Mouse (Mus musculus) MEL (cell line): ENCODE data around the gene Olfr95. TPM values are rescaled to one million over a fixed set of nuclear protein-coding genes. Genes with fewer than 3 reads are reported as not detected.

Experiments used
- DNase-seq: peaks from one replicate; pipeline ENCODE4 v3.0.0; 2011; ENCODE audit warnings: low read depth, low spot score
- H3K27ac ChIP-seq: 2 replicates; pipeline ENCODE4 v1.5.1; 2012; ENCODE audit warnings: low read depth, mild to moderate bottlenecking, control low read depth, low read length, moderate library complexity; ENCODE audit not compliant: control insufficient read depth
- H3K27me3 ChIP-seq, 2 experiments: fragments of 150-350 bp in 1 of 2; sonication (generic) in 1 of 2; 2 replicates each; pipeline ENCODE4 v1.6.1; 2012; ENCODE audit warnings: low read length in 2 of 2, mild to moderate bottlenecking in 2 of 2, improper control_type of control experiment in 1 of 2, moderate library complexity in 1 of 2; ENCODE audit not compliant: insufficient read depth in 2 of 2, control insufficient read depth in 1 of 2
- H3K36me3 ChIP-seq, 2 experiments: 2 replicates each; pipeline ENCODE4 v1.6.1; 2012 to 2014; ENCODE audit warnings: low read length in 2 of 2, improper control_type of control experiment in 1 of 2, inconsistent platforms in 1 of 2, mild to moderate bottlenecking in 1 of 2; ENCODE audit not compliant: insufficient read depth in 2 of 2, control insufficient read depth in 1 of 2
- H3K4me1 ChIP-seq, 2 experiments: fragments of 150-350 bp in 1 of 2; sonication (generic) in 1 of 2; 2 replicates each; pipeline ENCODE4 v1.6.1; 2012; ENCODE audit warnings: low read length in 2 of 2, improper control_type of control experiment in 1 of 2, mild to moderate bottlenecking in 1 of 2; ENCODE audit not compliant: insufficient read depth in 2 of 2, control insufficient read depth in 1 of 2
- H3K4me3 ChIP-seq, 2 experiments: fragments of 150-350 bp in 1 of 2; sonication (generic) in 1 of 2; 2 replicates each; pipeline ENCODE4 v1.5.1; 2012; ENCODE audit warnings: low read depth in 2 of 2, low read length in 2 of 2, mild to moderate bottlenecking in 2 of 2, moderate library complexity in 2 of 2, control low read depth in 1 of 2, improper control_type of control experiment in 1 of 2; ENCODE audit not compliant: control insufficient read depth in 1 of 2, insufficient read depth in 1 of 2
- H3K79me2 ChIP-seq: 2 replicates; pipeline ENCODE4 v1.6.1; 2012; ENCODE audit warnings: mild to moderate bottlenecking, low read length, moderate library complexity; ENCODE audit not compliant: control insufficient read depth, poor library complexity, insufficient read depth
- H3K9ac ChIP-seq: 2 replicates; pipeline ENCODE4 v1.6.1; 2012; ENCODE audit warnings: low read depth, mild to moderate bottlenecking, control low read depth, low read length, moderate library complexity; ENCODE audit not compliant: control insufficient read depth, poor library complexity, severe bottlenecking
- H3K9me3 ChIP-seq: fragments of 150-350 bp; sonication (generic); replicated peaks from 2 replicates; pipeline ENCODE4 v1.6.1; 2012; ENCODE audit warnings: mild to moderate bottlenecking, low read length, improper control_type of control experiment, moderate library complexity; ENCODE audit not compliant: insufficient read depth
- ELF1 ChIP-seq: IDR thresholded peaks from 2 replicates; pipeline ENCODE4 v1.6.1; 2014; ENCODE audit warnings: low read depth, mild to moderate bottlenecking, inconsistent platforms, low read length, improper control_type of control experiment, moderate library complexity
- GATA1 ChIP-seq: IDR thresholded peaks from 2 replicates; pipeline ENCODE4 v1.6.1; 2011; ENCODE audit warnings: low read depth, low read length, improper control_type of control experiment
- JUND ChIP-seq: IDR thresholded peaks from 2 replicates; pipeline ENCODE4 v1.6.1; 2011; ENCODE audit warnings: low read depth, mild to moderate bottlenecking, improper control_type of control experiment, low read length
- KAT2A ChIP-seq: conservative IDR thresholded peaks from 2 replicates; pipeline ENCODE4 v1.6.1; 2012; ENCODE audit warnings: low read depth, low read length, improper control_type of control experiment, inconsistent platforms
- MAFK ChIP-seq: IDR thresholded peaks from 2 replicates; pipeline ENCODE4 v1.6.1; 2011; ENCODE audit warnings: low read depth, mild to moderate bottlenecking, low read length, improper control_type of control experiment, borderline replicate concordance
- MXI1 ChIP-seq: IDR thresholded peaks from 2 replicates; pipeline ENCODE4 v1.6.1; 2011; ENCODE audit warnings: mild to moderate bottlenecking, low read depth, low read length, improper control_type of control experiment
- NRF1 ChIP-seq: IDR thresholded peaks from 2 replicates; pipeline ENCODE4 v1.6.1; 2014; ENCODE audit warnings: low read depth, mild to moderate bottlenecking, inconsistent platforms, low read length, improper control_type of control experiment, moderate library complexity; ENCODE audit not compliant: poor library complexity, insufficient read depth, severe bottlenecking
- POLR2A ChIP-seq, 2 experiments: IDR thresholded peaks; 2 replicates each; pipeline ENCODE4 v1.6.1; 2011 to 2012; ENCODE audit warnings: low read length in 2 of 2, mild to moderate bottlenecking in 2 of 2, control low read depth in 1 of 2, improper control_type of control experiment in 1 of 2, low read depth in 1 of 2, moderate library complexity in 1 of 2; ENCODE audit not compliant: control insufficient read depth in 1 of 2, insufficient read depth in 1 of 2, poor library complexity in 1 of 2
- POLR2AphosphoS5 ChIP-seq: IDR thresholded peaks from 2 replicates; pipeline ENCODE4 v1.6.1; 2012; ENCODE audit warnings: low read depth, borderline replicate concordance, mild to moderate bottlenecking, inconsistent platforms, low read length, moderate library complexity, mixed read lengths
- RAD21 ChIP-seq: IDR thresholded peaks from 2 replicates; pipeline ENCODE4 v1.6.1; 2011; ENCODE audit warnings: mild to moderate bottlenecking, low read depth, low read length, improper control_type of control experiment
- RCOR1 ChIP-seq: IDR thresholded peaks from 2 replicates; pipeline ENCODE4 v1.6.1; 2012; ENCODE audit warnings: low read depth, mild to moderate bottlenecking, inconsistent platforms, low read length, improper control_type of control experiment
- SIN3A ChIP-seq: IDR thresholded peaks from 2 replicates; pipeline ENCODE4 v1.6.1; 2012; ENCODE audit warnings: low read length, improper control_type of control experiment, inconsistent platforms
- SMC3 ChIP-seq: IDR thresholded peaks from 2 replicates; pipeline ENCODE4 v1.6.1; 2011; ENCODE audit warnings: low read depth, low read length, improper control_type of control experiment
- TBP ChIP-seq: IDR thresholded peaks from 2 replicates; pipeline ENCODE4 v1.8.0; 2011; ENCODE audit warnings: low read depth, low read length, improper control_type of control experiment
- TCF12 ChIP-seq: IDR thresholded peaks from 2 replicates; pipeline ENCODE4 v1.6.1; 2014; ENCODE audit warnings: low read depth, mild to moderate bottlenecking, inconsistent platforms, low read length, improper control_type of control experiment, moderate library complexity
- UBTF ChIP-seq: IDR thresholded peaks from 2 replicates; pipeline ENCODE4 v1.6.1; 2012; ENCODE audit warnings: low read depth, mild to moderate bottlenecking, inconsistent platforms, low read length, improper control_type of control experiment, moderate library complexity, borderline replicate concordance; ENCODE audit not compliant: insufficient read depth
- USF1 ChIP-seq: IDR thresholded peaks from 2 replicates; pipeline ENCODE4 v1.6.1; 2014; ENCODE audit warnings: low read depth, mild to moderate bottlenecking, inconsistent platforms, low read length, improper control_type of control experiment, moderate library complexity
- USF2 ChIP-seq, 2 experiments: IDR thresholded peaks; 2 replicates each; pipeline ENCODE4 v1.6.1; 2011 to 2012; ENCODE audit warnings: improper control_type of control experiment in 2 of 2, low read length in 2 of 2, borderline replicate concordance in 1 of 2, inconsistent platforms in 1 of 2, low read depth in 1 of 2, mild to moderate bottlenecking in 1 of 2; ENCODE audit not compliant: insufficient read depth in 1 of 2
- ZC3H11A ChIP-seq: IDR thresholded peaks from 2 replicates; pipeline ENCODE4 v1.6.1; 2012; ENCODE audit warnings: low read depth, mild to moderate bottlenecking, inconsistent platforms, low read length, improper control_type of control experiment
- ZMIZ1 ChIP-seq: IDR thresholded peaks from 2 replicates; pipeline ENCODE4 v1.6.1; 2012; ENCODE audit warnings: low read depth, mild to moderate bottlenecking, inconsistent platforms, low read length, improper control_type of control experiment, moderate library complexity
- polyA plus RNA-seq, 2 experiments: library from polyadenylated mRNA; stranded (reverse) in 1 of 2; unstranded in 1 of 2; fragments of >175 nt in 1 of 2; fragments of >200 nt in 1 of 2; gene quantifications; 2 replicates each; pipeline versions ENCODE4 v1.2.1 to v1.2.4; 2012; ENCODE audit warnings: low replicate concordance in 2 of 2, low read depth in 1 of 2; ENCODE audit not compliant: insufficient read length in 2 of 2, insufficient read depth in 1 of 2, missing spikeins in 1 of 2
- total RNA-seq: library from RNA; depleted of rRNA; stranded (reverse); fragments of 300-350 nt; gene quantifications from 2 replicates; pipeline ENCODE4 v1.2.3, GENCODE M21; 2012

The Olfr95 gene
- total and polyA plus RNA-seq, 3 experiments = not detected

DNA sequence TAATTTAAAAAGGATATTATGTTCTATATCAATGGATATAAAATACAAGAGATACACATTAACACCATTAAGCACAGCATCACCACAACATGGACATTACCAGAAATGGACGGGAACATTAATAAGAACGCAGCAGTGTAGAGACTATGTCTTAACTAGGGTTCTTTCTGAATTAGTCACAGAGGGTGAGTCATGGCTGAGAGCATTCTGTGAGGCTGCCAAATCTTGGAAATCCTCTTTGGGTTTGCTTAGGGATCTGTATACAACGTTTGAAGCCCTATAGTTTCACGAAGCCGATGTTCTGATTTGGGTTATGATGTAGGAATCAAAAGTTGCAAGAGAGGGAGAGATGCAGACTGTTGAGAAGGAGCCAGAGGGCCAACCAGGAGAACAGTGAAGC, 18.1 kb downstream of the Olfr95 start:
- Histone ChIP-seq H3K9me3 (no peaks in the 10 kb centered on the region), H3K4me3 (no peak overlapping the region), H3K27ac (no peak overlapping the region), H3K79me2 (no peaks in the 10 kb centered on the region), H3K9ac (no peak overlapping the region), H3K27me3 (no peaks in the 10 kb centered on the region; a peak in 2 of 4 replicates), H3K4me1 (no peaks in the 10 kb centered on the region), H3K36me3 (no peaks in the 10 kb centered on the region)
- no peak for DNase-seq
- TF ChIP-seq RAD21 (no peak), MAFK (no peak), POLR2A (IDR thresholded peaks at IDR 0.05; ENCODE audit: control insufficient read depth in 1 of 2, insufficient read depth in 1 of 2, low read depth in 1 of 2, low read length in 2 of 2, poor library complexity in 1 of 2) (no peak), SMC3 (no peak), ZMIZ1 (no peak), KAT2A (no peak), ELF1 (no peak), USF1 (no peak), TBP (no peak), UBTF (no peak), JUND (no peak), USF2 (IDR thresholded peaks at IDR 0.05; ENCODE audit: borderline replicate concordance in 1 of 2, insufficient read depth in 1 of 2, low read depth in 1 of 2, low read length in 2 of 2) (no peak), TCF12 (no peak), MXI1 (no peak), RCOR1 (no peak), ZC3H11A (no peak), POLR2AphosphoS5 (no peak), NRF1 (no peak), GATA1 (no peak)

DNA sequence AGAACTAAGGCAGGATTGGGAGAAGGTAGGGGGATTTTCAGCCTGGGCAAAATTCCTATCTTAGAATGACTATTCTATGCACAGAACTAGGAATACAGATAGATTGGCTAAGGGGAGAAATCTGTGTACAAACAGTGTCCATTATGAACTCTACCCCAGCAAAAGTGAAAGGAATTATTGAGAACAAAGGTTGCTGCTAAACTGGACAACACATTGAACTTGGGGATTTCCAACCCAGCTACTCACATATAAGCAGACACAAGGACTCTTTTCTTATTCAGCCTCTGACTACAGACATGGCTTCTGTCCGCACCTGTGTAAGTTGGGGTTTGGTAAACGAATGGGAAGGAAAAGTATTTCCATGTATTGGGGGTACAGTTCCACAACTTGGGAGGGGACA, 19.3 kb downstream of the Olfr95 start, which contains the start of gene Ubd:
Ubd (plus strand) TSS at position 237 of the 400 bp plus-strand sequence.
- Histone ChIP-seq H3K4me1 (no peaks in the 10 kb centered on the region), H3K4me3 (no peak within 1 kb of the TSS), H3K36me3 (no peaks in the 10 kb centered on the region), H3K27me3 (no peaks in the 10 kb centered on the region; a peak in 2 of 4 replicates), H3K27ac (no peak within 1 kb of the TSS), H3K79me2 (no peaks in the 10 kb centered on the region), H3K9ac (no peak within 1 kb of the TSS), H3K9me3 (no peaks in the 10 kb centered on the region)
- no peak for DNase-seq
- TF ChIP-seq POLR2AphosphoS5 (no peak), SIN3A (no peak), USF1 (no peak)
